Mouse (Mus musculus) cerebellum, adult 11 months (tissue): ENCODE data around the gene Tgfbr1.

Experiments used
- DNase-seq: peaks from one replicate; pipeline ENCODE4 v3.0.0; 2022

The Tgfbr1 gene

GRCm38 (mm10) chr4:47352803-47353388, at the start of gene Tgfbr1:
Tgfbr1 (plus strand) TSS chr4:47353222.
- DNase-seq = peak; percentile 75

- no peak for DNase-seq
Measured at GRCm38 (mm10) chr4:47303340-47303998, 49.6 kb upstream of the Tgfbr1 start.

GRCm38 (mm10) chr4:47309886-47310625, 43.0 kb upstream of the Tgfbr1 start:
- DNase-seq = no peak

- DNase-seq = no peak
Measured at GRCm38 (mm10) chr4:47310812-47311211, 42.2 kb upstream of the Tgfbr1 start.

GRCm38 (mm10) chr4:47311467-47311866, 41.6 kb upstream of the Tgfbr1 start:
- DNase-seq = no peak

- DNase-seq = no peak
Measured at GRCm38 (mm10) chr4:47311929-47312328, 41.1 kb upstream of the Tgfbr1 start.

GRCm38 (mm10) chr4:47312676-47313075, 40.3 kb upstream of the Tgfbr1 start:
- no peak for DNase-seq

GRCm38 (mm10) chr4:47313710-47314410, 39.2 kb upstream of the Tgfbr1 start:
- no peak for DNase-seq

GRCm38 (mm10) chr4:47315458-47315857, 37.6 kb upstream of the Tgfbr1 start:
- no peak for DNase-seq

GRCm38 (mm10) chr4:47316432-47316831, 36.6 kb upstream of the Tgfbr1 start:
- no peak for DNase-seq

GRCm38 (mm10) chr4:47319561-47320321, 33.3 kb upstream of the Tgfbr1 start:
- no peak for DNase-seq

GRCm38 (mm10) chr4:47322315-47322714, 30.7 kb upstream of the Tgfbr1 start:
- DNase-seq = no peak

GRCm38 (mm10) chr4:47324206-47324605, 28.8 kb upstream of the Tgfbr1 start:
- DNase-seq = no peak

GRCm38 (mm10) chr4:47327782-47328181, 25.2 kb upstream of the Tgfbr1 start:
- no peak for DNase-seq

- DNase-seq = no peak
Measured at GRCm38 (mm10) chr4:47329285-47329684, 23.7 kb upstream of the Tgfbr1 start.

- DNase-seq = no peak
Measured at GRCm38 (mm10) chr4:47330378-47331052, 22.5 kb upstream of the Tgfbr1 start.

- DNase-seq = no peak
Measured at GRCm38 (mm10) chr4:47332812-47333343, 20.1 kb upstream of the Tgfbr1 start.

GRCm38 (mm10) chr4:47333541-47333940, 19.5 kb upstream of the Tgfbr1 start:
- DNase-seq = no peak

GRCm38 (mm10) chr4:47336941-47337600, 16.0 kb upstream of the Tgfbr1 start:
- no peak for DNase-seq

- no peak for DNase-seq
Measured at GRCm38 (mm10) chr4:47342632-47343031, 10.4 kb upstream of the Tgfbr1 start.

- DNase-seq = no peak
Measured at GRCm38 (mm10) chr4:47347022-47347421, 6.0 kb upstream of the Tgfbr1 start.
